Mouse (Mus musculus): ENCODE measurements around the gene Rps6.

Gene Rps6

GRCm38 (mm10) chr4:86852813-86853590, 4.2 kb downstream of the Rps6 start:
- in situ Hi-C loops (cut with MboI, MseI), result no loop called here

GRCm38 (mm10) chr4:86852018-86852417, 5.2 kb downstream of the Rps6 start:
- in situ Hi-C loops (cut with MboI, MseI), result no loop called here

GRCm38 (mm10) chr4:86851331-86851730, 5.9 kb downstream of the Rps6 start:
- in situ Hi-C loops (cut with MboI, MseI), result no loop called here

GRCm38 (mm10) chr4:86847246-86847645, 10.0 kb downstream of the Rps6 start:
- in situ Hi-C loops (cut with MboI, MseI), result loop anchor here in 1 of 2 experiments (10.0 kb wide), 1 partner anchor 272 kb away; the partner anchor contains the start of gene Rraga

GRCm38 (mm10) chr4:86845384-86845783, 11.8 kb downstream of the Rps6 start:
- in situ Hi-C loops (cut with MboI, MseI), result loop anchor here in 1 of 2 experiments (10.0 kb wide), 1 partner anchor 271 kb away; the partner anchor contains the start of gene Rraga

GRCm38 (mm10) chr4:86841141-86841540, 16.1 kb downstream of the Rps6 start:
- in situ Hi-C loops (cut with MboI, MseI), result loop anchor here in 1 of 2 experiments (10.0 kb wide), 1 partner anchor 266 kb away; the partner anchor contains the start of gene Rraga

GRCm38 (mm10) chr4:86831896-86832295, 25.3 kb downstream of the Rps6 start:
- in situ Hi-C loops (cut with MboI, MseI), result no loop called here

- in situ Hi-C loops (cut with MboI, MseI), result no loop called here
These were observed 32.1 kb downstream of the Rps6 start for GRCm38 (mm10) chr4:86825143-86825542.

GRCm38 (mm10) chr4:86823169-86823568, 34.0 kb downstream of the Rps6 start:
- in situ Hi-C loops (cut with MboI, MseI), result loop anchor here in 1 of 2 experiments (5.0 kb wide), 1 partner anchor 86 kb away; no protein-coding TSS in a partner anchor

GRCm38 (mm10) chr4:86814850-86815249, 42.4 kb downstream of the Rps6 start:
- in situ Hi-C loops (cut with MboI, MseI), result loop anchor here in 1 of 2 experiments (5.0 kb wide), 1 partner anchor 327 kb away; no protein-coding TSS in a partner anchor

- in situ Hi-C loops (cut with MboI, MseI), result loop anchor here in 1 of 2 experiments (5.0 kb wide), 1 partner anchor 332 kb away; no protein-coding TSS in a partner anchor
These were observed 46.6 kb downstream of the Rps6 start for GRCm38 (mm10) chr4:86810604-86811003.

Measured in T-helper 17 cell (primary cell).